Mouse (Mus musculus): ENCODE measurements at regions not wholly inside any gene's neighbourhood (a gene's known extent, or its start where the extent isn't known, plus 50 kb on each side); places are given as distances from the start of the nearest gene placed in this dataset.

DNA sequence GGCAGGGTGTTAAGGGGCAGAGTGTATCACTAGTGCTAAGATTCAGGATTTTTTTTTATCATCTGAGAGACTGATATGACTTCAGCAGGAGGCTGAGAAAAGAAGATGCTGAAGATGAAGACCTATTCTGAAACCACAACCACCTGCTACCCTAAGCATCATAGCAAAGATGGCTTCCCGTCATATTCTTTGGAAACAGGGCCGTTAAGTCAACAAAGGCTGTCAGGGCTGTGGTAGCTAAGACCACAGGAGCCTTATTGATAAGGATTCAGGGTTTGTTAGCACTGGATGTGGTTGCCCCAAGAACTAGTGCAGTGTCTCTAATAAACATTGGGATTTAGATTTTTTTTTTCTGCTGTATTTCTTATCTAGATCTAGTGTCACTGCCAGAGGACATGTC lies 56.7 kb upstream of the Rasgrp1 start:
- intact Hi-C loops (cut with DNase I) = no loop called here

GRCm38 (mm10) chr2:117403425-117404175 lies 60.8 kb upstream of the Rasgrp1 start:
- intact Hi-C loops (cut with DNase I) = no loop called here

DNA sequence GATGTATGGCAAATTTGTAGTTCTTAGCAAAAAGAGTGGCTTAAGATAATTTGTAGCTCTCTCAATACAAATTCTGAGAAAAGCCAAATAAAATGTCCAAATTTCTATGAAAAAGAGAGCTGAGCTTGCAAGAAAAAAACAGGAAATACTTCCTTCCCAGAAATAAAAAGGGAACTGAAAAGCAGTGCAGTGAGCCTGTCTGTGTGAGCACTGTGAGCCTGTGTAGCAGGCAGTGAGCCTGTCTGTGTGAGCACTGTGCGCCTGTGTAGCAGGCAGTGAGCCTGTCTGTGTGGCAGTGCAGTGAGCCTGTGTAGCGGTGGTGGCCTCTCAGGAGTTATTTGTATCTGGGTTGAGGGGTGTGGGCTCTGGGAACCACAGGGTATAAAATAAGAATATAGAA lies 62.7 kb upstream of the Rasgrp1 start:
- intact Hi-C loops (cut with DNase I) = no loop called here

- intact Hi-C loops (cut with DNase I) = no loop called here
Measured at GRCm38 (mm10) chr2:117408241-117408640, 65.4 kb upstream of the Rasgrp1 start.

DNA sequence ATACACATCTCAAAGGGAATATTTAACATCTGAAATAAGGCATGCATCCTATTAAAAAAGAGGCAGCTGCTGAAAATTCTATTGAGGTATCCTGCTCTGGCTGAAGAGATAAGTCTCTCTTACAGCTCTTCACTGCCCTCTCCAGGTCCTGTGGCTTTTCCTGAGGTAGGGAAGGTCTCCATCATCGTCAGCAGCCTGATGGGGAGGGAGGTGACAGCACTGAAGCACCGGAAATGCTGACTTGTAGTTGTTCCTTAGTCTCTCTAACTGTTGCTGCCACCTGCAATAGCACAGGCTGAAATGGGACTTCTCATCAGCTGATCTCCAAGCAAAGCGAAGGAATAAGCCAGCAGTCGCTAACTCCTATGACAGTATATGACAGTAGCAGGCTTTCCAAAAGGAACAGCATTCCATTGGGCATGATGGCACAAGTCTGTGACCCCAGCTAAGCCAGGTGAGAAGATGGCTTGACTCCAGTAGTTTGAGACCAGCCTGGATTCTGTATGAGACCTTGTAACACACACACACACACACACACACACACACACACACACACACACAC lies 69.3 kb upstream of the Rasgrp1 start:
- intact Hi-C loops (cut with DNase I) = no loop called here

GRCm38 (mm10) chr2:117417229-117417970 lies 74.6 kb upstream of the Rasgrp1 start:
- intact Hi-C loops (cut with DNase I) = no loop called here

GRCm38 (mm10) chr2:117418121-117418615 lies 75.4 kb upstream of the Rasgrp1 start:
- intact Hi-C loops (cut with DNase I) = no loop called here

GRCm38 (mm10) chr2:117418711-117419110 lies 75.9 kb upstream of the Rasgrp1 start:
- intact Hi-C loops (cut with DNase I) = no loop called here

DNA sequence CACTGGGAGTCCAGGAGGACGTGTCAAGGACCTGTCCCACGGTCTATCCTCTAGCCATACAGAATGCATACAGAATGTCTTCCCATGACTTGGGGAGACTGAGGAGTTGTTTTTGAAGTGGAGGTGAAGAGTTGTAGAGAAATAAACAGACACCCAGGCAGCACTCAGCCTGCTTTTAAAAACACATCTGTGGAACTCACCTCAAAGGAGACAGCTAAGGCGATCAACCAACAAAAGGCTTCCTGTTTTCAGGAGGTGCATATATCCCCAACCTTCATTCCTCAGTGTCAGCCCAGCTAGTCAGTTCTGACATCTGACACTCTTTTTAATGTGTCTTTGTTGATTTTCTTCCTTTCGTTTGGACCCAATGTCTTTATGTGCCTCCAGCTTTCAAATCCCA lies 78.6 kb upstream of the Rasgrp1 start:
- intact Hi-C loops (cut with DNase I) = no loop called here

DNA sequence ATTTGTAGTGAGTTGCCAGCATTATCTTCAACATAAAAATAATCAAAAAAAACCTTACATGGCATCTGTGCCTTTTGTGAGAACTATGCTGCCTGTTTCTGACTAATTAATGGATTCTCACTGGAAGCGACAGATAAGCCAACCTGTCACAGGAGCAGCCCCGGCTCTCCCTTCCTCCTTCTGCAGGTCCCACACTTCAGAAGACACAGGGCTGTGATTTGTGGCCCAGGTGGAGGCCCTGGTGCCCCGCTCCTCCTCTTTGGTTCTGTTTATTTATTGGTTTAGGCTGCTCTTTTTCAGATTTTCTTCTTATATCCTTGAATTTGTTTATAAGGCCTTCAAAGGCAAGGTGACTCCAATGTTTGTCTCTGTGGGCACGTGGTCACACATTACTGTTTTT lies 80.0 kb upstream of the Rasgrp1 start:
- intact Hi-C loops (cut with DNase I) = no loop called here

DNA sequence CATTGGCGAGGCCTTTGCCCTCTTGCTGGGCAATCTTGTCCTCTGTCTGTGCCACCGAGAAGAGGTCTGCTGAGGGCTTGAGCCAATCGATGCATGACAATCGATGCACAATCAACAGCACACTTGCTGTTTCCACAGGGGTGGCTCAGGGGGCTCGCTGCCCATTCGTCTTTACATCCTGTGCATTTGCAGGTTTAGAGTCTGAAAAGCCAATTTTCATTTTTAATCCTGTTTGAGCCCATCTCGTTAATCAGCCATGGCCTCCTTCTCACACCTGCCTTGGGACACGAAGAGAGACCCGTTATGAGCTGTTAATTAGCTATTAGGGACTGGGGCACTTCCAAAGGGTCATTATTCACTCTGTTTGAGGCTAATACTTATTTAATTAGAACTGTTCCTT lies 86.4 kb upstream of the Rasgrp1 start:
- intact Hi-C loops (cut with DNase I) = no loop called here

DNA sequence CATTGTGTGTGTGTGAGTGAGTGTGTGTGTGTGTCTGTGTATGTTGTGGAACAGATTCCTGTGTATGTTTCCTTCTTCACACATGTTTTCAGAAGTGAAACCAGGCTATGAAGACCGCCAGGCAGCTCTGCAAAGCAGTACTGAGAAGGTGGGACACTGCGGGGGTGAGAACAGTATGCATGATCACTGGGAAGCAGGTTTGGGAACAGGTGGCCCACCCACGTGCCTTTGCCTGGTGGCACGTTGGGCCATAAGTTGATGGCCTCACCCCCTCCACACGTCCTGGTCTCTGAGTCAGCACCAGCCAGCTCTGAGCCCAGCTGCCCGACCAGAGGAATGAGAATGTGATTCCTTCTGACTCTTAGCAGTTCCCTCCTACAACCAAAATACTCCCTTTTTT lies 89.2 kb upstream of the Rasgrp1 start:
- intact Hi-C loops (cut with DNase I) = no loop called here

DNA sequence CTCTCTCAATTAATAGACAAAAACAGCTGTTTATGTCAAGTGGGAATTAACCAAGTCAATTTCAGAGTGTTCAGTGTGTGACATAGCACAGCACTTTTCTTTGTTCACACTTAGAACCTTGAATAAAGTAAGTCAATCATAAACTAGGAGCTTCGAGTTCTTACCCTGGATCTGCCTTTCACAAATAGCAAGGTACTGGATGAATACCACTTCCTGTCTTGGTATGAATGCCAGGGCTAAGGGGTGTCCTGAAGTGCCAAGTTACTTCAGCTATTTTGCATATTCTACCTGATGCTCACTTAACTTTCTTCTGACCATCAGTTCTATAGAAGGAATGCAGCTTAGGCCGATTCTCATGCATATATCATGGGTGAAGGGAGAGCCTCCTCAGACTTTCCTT lies 90.1 kb upstream of the Rasgrp1 start:
- intact Hi-C loops (cut with DNase I) = no loop called here

GRCm38 (mm10) chr2:117433482-117433881 lies 90.7 kb upstream of the Rasgrp1 start:
- intact Hi-C loops (cut with DNase I) = no loop called here

DNA sequence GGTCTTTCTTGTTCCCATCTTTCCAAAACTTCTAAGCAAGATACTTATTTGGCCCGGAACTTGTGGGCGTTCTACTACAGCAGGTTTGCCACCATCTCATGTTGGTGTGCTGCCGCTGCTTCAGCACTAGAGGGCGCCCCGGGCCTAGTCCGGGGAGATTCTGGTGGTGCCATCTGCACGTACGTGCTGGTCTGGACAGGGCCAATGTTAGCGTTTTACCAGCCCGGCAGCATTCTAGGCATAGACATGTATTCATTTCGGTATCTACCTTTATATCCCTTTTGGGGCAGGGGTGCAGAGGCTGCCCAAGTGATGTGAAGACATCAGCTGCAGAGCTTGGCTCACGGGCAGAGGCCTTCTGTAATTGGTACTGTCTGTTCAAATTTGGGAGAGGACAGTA lies 95.3 kb upstream of the Rasgrp1 start:
- intact Hi-C loops (cut with DNase I) = loop anchor here (5.0 kb wide), 1 partner anchor 96 kb away; the partner anchor contains the start of gene Rasgrp1

- intact Hi-C loops (cut with DNase I) = loop anchor here (5.0 kb wide), 1 partner anchor 96 kb away; the partner anchor contains the start of gene Rasgrp1
Measured at GRCm38 (mm10) chr2:117438586-117439371, 96.0 kb upstream of the Rasgrp1 start.

DNA sequence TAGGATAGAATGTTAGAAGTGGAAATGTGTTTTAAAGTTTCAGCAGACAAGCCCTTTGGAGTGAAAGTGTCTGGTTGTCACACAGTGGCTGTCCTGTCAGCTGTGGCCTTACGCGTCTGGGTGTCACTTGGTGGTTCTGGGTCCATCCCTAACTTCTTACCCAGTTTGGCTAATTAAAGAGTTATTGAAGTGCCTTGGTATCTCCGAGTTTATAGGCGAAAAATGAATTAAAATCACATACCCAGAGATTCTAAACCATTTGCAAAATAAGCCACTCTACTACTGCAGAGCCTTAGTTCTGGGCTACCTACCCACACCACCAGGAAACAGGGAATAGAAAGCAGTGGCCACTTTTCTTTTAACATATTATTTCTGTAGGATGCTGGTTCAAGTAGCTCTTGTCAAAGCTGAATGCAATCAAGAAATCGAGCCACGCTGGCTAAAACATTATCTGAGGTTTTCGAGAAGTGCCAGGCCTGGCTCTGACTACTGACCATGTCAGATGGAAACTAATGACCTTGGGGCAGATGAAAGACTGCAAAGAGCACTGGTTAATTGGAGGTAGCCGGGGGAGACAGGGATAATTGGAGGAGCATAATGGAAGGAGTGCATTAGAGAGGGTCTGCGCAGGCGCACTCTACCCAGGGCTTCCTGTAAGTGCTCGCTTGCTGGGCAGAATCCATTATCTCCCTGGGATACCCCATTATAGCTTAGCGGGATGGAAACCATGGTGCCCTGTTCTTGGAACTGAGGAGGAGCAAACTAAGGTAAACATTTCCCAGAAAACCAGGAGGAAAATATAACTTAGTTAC lies 96.8 kb upstream of the Rasgrp1 start:
- intact Hi-C loops (cut with DNase I) = loop anchor here (5.0 kb wide), 3 partner anchors 97 to 547 kb away; partner anchors contain the start of gene Rasgrp1

GRCm38 (mm10) chr2:117440801-117441281 lies 98.0 kb upstream of the Rasgrp1 start:
- intact Hi-C loops (cut with DNase I) = loop anchor here (5.0 kb wide), 2 partner anchors 179 to 549 kb away; no protein-coding TSS in a partner anchor

DNA sequence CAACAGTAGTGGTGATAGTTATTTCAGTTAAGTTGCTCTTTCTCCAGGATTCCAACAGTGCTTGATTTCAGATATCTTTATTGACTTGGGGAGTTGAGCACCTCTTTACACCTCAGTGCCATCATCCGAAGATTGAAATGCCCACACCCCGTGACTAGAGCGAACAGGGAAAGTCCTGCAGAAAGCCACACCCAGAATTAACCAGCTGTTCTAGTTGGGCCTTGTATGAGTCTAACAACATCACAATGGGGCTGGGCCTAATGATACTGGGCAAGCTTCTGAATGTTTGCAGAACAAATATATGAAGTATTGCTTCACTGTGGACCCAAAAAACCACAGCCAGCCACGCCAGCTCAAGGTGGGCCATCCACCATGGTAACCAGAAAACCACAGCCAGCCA lies 100.1 kb upstream of the Rasgrp1 start:
- intact Hi-C loops (cut with DNase I) = loop anchor here (5.0 kb wide), 2 partner anchors 181 to 551 kb away; no protein-coding TSS in a partner anchor

- intact Hi-C loops (cut with DNase I) = loop anchor here (5.0 kb wide), 2 partner anchors 182 to 552 kb away; no protein-coding TSS in a partner anchor
Measured at GRCm38 (mm10) chr2:117444671-117445070, 101.9 kb upstream of the Rasgrp1 start.

Data from adrenal gland (tissue).